Mouse (Mus musculus): ENCODE data around the gene Cd8b1.

Cd8b1 gene

DNA sequence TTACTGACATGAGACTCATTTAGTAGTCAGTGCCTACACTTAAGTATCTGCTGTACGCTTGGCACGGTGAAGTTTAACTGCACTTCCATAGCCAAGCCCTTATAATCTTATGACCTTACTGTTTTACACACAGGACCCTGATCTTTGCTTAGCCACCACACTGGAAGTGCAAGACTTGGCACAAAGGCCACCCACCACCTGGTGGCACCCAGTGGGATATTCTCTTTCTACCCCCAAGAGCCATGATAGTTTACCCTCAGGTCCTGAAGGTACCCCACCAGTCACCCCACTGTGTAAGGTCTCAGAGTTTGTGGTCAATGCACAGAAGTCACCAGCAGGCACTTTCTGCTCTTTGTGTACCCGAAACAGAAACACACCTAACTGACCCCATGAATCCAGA, 28.6 kb downstream of the Cd8b1 start:
- DNase-seq (ENCODE audit: low read depth, low spot score) = no peak

DNA sequence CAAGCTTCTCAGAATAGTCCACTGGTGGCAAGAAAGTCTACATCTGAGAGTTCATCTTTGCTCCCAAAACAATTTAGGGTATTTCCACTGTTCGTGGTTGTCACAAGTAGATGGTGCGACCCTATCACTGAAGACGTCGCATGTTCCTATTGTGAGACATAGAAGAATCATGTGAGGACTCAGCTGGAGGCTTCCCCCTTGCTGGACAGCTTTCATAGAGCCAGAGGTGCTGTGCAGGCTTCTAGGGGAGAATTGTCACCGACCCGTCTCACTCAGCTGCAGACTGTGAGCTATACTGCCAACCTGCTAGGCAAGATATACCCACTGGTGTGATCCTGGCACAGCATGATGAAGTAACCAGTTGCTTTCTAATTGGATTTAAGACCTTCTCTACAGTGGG, 29.6 kb downstream of the Cd8b1 start:
- no peak for DNase-seq (ENCODE audit: low read depth, low spot score)

DNA sequence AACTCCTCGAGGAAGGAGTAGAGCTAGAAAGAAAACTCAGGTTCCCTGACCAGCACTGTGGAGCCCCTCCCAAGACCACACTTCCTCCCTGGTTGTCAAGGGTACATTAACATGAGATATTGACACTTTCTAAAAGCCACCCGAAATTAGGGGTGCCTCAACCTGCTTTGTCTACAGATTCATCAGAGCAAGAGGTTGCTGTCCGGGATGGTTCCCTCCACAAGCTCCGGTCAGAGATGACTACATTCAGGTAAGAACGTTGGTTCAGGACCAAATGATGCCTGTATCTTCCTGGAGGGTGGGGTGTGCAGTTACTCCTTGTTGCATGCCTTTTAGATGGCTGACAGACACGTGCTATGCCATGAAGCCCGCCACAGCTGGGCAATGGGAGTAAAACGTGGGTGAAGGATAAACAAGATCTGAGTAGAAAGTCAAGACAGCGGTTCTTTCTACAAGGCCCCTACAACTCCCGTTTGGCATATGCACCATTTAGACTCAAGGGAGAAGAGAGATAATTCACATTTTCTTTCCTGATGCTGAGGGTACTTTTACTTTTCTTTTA, 30.4 kb downstream of the Cd8b1 start:
- no peak for DNase-seq (ENCODE audit: low read depth, low spot score)

DNA sequence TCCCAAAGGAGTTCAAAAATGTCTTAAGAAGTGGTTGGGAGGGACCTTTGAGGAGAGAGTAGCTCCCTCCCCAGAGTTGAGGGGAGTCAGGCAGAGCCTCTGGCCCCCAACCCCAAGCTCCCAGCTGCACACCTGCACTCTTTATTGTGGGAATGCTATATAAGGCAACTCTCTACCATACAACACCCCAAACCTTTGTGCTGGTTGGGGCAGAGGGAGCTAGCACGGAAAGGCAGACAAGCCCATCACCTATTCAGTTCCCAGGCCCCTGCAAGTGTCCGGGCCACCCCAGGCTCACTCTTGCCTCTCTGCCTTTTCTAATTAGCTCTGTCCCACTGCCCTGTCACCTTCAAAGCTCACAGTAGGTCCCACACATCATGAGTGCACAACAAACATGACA, 31.1 kb downstream of the Cd8b1 start:
- no peak for DNase-seq (ENCODE audit: low read depth, low spot score)

DNA sequence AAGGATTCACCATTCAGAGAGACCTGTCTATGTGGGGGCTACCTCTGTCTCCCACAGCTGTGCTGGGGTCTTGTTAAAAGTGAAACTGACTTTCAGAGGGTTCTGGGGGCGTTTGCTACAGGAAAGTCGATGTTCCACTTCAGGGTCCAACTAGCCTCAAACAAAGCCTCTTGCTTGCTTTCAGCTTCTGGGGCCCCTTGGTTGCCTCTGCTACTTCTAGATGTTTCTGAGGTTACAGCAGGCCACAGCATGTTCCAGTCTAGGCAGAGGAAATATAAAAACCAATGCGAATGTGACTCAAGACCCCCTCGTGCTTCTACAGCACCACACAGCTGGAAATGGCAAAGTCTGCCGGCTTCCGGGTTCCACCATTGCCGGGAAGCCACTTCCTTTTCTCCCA, 34.9 kb downstream of the Cd8b1 start:
- DNase-seq (ENCODE audit: low read depth, low spot score) = no peak

DNA sequence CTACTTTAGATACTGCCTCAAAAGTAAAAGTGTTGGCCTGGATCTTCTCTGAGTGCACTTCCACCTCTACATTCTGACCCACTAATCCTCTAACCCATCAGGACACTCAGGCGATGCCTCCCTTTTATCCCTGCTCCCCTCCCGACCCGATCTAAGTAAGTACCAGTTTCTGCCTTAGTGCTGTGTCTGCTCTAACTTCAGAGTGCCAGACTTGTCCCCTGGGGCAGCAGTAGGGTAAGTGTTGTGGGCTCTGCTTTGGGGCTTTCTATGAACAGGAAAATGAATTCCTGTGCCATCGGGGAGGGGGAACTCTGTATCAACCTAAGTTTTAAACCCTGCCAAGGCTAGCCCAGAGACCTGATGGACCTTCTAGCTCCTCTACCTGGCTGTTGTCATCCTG, 37.6 kb downstream of the Cd8b1 start:
- no peak for DNase-seq (ENCODE audit: low read depth, low spot score)

DNA sequence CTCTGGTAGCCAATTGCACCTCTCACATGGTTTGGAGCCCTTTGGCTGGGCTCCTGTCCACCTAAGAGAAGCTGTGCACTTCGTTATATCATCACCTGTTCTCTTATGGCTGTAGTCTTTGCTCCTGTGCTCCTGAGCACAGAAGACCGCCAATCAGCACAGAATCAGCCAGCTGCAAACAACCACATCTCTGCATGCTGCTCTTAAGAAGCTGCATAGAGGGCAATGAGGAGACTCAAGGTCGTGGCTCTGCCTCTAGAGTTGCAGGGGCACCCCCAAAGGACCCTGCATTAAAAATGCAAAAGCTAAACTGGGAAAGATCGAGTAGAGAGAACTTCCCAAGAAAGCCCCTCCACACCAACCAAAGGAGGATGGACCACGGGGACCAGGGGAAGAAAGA, 38.2 kb downstream of the Cd8b1 start:
- no peak for DNase-seq (ENCODE audit: low read depth, low spot score)

DNA sequence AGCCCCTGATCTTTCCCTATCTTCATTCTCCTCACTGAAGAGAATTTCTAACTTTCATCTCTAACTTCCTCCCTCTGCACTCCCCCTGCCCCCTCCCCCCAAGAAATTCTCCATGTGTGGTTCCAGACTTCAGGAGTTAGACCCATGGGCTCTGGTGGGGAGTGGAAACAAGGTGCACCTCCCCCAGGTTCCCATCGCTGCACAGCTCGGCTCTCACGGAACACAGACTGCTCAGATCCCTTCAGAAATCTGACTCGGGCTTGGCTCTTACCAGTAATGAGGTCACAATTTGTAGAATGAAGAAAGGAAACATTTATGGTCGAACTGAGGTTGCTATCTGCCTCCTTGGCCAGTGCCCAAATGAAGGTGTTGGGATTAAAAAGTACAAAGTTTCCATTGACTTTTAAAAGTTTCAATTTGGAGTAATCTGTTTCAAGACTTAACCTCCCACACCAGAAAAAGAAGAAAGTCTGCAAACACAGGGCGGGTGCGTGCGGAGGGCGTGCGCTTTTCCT, 38.6 kb downstream of the Cd8b1 start:
- no peak for DNase-seq (ENCODE audit: low read depth, low spot score)

DNA sequence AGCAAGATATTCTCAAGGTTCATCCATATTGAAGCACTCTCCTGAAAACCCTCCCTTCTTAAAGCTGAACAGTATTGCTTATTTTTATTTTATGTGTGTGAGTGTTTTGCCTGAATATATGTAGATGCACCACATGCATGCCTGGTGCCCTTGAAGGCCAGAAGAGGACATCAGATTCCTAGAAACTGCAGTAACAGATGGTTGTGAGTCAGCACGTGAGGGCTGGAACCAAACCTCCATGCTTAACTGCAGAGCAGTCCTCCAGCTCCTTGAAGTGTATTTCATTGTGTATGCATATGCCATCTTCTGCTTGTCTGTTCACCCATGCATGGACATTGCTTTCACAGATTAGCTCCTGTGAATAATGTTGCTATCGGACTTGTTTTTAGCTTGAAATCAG, 41.4 kb downstream of the Cd8b1 start:
- DNase-seq (ENCODE audit: low read depth, low spot score) = no peak

DNA sequence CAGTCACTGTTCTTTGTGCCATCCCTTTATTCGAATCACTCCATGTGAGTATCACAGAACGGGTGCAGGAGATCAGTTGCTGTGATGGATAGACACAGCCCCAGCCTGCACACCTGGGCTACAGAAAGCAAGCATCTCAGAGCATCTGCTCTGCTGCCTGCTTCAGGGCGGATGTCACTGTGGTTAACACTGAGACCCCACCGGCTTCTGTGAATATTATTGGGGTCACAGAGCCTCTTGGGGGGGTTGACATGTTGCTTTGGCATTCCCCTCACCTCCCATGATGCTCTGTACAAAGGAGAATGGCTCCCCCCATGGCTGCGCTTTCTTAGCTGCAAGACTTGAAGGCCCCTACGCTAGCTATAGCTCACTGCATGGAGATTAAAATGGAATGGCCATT, 46.8 kb downstream of the Cd8b1 start:
- no peak for DNase-seq (ENCODE audit: low read depth, low spot score)

DNA sequence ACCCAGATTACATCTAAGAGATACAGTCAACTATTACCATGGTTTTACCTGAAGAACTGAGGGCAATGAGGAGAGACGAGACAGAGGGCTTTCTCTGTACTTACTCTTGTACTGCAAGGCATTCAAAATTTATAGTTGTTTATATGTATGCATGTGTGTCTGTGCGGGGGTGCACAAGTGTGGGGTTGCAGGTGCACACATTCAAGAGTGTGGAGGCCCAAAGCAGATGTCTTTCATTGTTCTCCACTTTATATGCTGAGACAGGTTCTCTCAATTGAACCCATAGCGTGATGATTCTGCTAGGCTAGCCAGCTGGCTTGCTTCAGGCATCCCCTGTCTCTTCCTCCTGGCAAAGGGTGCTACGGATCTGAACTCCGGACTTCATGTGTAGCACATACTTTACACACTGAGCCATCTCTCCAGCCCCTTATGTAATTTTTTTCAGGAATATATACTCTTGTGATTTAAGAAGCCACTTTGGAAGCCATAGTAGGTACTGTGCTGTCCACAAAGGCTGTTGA, 48.6 kb downstream of the Cd8b1 start:
- DNase-seq (ENCODE audit: low read depth, low spot score) = no peak

DNA sequence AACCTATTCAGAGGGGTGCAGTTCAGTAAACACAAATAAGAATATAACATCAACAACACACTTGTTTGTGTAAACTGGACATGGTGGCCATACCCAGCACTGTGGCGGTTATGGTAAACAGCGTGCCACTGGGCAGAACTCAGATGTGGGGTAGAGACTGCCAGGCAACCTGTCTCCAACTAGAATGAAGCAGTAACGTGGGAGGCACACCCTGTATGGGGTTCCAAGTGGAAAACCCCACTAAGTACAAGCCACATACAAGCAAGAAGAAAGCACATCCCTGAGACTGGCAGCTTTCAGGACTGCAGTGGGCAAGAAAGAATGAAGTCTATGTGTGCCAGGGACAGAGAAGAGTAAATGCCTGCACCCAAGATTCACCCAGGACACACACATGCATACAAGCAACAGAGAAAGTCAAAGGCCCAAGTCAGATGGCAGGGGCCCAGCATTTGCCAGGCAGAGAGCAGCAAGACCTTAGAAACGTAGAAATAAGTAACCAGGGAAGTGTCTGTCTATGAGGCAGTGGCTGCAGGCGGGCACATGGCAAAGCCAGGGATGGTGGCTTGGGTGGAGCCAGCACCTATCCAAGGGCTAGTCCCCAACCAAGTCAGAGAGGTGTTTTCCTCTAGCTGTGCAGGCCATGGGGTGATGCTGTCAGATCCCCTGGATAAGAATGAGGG, 49.6 kb downstream of the Cd8b1 start:
- DNase-seq (ENCODE audit: low read depth, low spot score) = no peak

DNA sequence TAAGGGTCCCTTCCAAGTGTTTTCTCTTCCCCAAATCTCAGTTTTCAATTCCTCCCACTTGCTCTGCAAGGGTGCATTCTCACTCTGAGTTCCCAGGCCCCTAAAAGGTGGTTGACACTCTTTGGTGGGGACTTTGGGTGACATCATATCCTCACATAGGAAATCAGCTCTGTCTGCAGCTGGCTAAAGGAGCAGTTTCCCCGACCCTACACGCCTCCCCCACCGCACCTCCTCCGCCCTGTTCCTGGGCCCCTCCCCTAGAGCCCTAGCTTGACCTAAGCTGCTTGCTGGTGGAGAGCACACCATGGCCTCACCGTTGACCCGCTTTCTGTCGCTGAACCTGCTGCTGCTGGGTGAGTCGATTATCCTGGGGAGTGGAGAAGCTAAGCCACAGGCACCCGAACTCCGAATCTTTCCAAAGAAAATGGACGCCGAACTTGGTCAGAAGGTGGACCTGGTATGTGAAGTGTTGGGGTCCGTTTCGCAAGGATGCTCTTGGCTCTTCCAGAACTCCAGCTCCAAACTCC, 50.7 kb downstream of the Cd8b1 start, which contains the start of gene Cd8a:
Gene Cd8a (plus strand): TSS at position 179 of the 527 bp plus-strand sequence.
- no peak for DNase-seq (ENCODE audit: low read depth, low spot score)

DNA sequence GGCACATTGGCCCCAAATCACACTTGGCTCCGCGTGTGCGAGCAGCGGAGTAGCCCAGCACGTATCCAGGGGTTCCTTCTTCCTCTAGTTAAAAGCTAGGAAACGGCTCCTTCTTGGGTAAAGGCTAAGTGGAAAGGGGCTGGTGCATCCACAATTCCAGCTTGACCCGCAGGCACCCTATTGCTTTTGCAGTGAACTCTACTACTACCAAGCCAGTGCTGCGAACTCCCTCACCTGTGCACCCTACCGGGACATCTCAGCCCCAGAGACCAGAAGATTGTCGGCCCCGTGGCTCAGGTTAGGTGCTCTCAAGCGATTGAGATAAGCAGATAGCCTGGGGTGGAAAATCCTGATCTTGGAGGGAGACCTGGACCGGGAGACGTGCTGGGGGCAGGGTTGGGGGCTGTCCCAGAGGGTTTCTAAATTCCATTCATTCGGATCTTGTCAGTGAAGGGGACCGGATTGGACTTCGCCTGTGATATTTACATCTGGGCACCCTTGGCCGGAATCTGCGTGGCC, 51.8 kb downstream of the Cd8b1 start:
- DNase-seq (ENCODE audit: low read depth, low spot score) = no peak

DNA sequence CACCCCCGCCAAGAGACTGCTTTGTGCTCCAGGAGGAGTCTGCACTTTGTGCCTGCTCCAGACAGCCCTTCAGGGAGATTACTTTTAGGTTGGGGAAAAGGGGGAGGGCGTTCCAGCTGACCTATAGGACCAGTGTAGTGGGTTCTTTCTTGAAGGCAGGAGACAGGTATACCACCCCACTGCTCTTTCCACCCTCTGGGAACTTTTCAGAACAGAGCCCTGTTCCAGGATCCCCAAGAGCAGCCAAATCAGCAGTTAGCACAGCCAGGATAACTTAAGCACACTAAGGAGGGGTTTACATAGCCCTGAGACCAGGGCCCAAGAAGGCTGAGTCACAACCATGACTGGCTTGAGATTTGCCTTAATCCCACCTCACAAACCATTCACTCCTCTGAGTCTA, 52.3 kb downstream of the Cd8b1 start:
- DNase-seq (ENCODE audit: low read depth, low spot score) = no peak

DNA sequence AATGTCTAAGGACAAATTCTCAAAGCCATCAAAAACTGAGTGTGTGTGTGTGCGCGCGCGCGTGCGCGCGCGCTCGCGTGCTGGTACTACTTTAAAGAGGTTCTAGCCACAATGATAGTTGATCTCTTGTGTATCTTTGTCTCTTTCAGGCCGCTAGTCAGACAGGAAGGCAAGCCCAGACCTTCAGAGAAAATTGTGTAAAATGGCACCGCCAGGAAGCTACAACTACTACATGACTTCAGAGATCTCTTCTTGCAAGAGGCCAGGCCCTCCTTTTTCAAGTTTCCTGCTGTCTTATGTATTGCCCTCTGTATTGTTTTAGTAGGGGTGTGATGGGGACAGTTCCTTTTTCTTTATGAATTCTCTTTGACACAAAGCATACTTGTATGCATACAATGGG, 54.1 kb downstream of the Cd8b1 start:
- no peak for DNase-seq (ENCODE audit: low read depth, low spot score)

DNA sequence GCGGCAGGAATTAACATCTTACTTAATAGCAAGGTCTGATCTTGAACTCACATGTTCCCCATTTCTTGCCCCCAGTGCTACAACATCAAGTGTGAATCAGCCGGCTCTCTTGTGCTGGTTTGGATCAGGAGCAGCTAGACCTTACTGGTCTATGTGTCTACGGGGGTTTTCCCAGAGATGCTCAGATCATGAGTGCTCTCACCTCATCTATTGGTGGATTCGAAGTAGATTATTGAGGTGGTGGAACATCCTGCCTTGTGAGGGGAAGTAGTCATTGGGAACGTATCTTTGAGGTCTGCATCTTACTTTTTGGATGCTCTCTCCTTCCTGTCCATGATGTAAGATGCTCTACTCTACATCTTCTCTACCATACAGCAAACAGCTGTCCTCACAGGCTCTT, 59.1 kb downstream of the Cd8b1 start:
- DNase-seq (ENCODE audit: low read depth, low spot score) = no peak

All from brain, embryonic 18.5 days (tissue).